Mouse (Mus musculus) brain, embryonic 18.5 days (tissue): Measurements from ENCODE around the gene Apom.
A peak's percentile ranks its signal among the peaks of the same experiment; 100 is the strongest.

ENCODE experiments used
- DNase-seq: peaks from one replicate; pipeline ENCODE4 v3.0.0-alpha.2; 2012; ENCODE audit warnings: low read depth, low spot score

The Apom gene

DNA sequence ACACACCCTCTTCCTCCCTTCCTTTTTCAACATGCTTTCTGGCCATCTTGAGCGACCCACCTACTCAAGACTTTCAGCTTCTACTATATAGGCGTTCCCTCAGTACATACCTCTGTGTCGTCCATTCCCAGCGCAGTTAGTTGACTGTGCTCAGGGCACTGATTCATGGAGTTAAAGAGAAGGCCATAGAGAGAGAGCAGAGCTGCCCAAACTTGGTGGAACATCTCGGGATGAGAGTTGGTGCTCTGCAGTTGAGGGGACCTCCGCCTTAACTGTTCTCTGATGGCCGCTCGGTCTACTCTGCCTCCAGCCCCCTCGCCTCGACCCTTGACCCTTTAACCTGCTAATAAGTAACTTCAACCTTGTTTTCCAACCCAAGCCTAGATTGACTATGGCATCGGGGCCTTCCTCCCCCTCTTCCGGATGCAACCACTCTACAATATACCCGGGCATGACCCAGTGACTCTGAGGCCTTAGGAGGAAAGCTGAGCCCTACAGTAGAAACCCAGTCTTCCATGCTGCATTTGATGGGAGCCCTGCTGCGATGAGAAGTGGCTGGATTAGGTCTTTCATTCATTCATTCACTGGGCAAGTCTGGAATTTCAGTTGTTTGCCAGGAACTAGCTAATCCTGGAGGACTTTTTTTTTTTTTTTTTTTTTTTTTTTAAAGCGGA is at the start of gene Apom:
TSS of gene Apom (minus strand) at position 551 of the 674 bp plus-strand sequence.
- DNase-seq, result no peak

GRCm38 (mm10) chr17:35180093-35180492 is 48.2 kb upstream of the Apom start:
- DNase-seq, result no peak

DNA sequence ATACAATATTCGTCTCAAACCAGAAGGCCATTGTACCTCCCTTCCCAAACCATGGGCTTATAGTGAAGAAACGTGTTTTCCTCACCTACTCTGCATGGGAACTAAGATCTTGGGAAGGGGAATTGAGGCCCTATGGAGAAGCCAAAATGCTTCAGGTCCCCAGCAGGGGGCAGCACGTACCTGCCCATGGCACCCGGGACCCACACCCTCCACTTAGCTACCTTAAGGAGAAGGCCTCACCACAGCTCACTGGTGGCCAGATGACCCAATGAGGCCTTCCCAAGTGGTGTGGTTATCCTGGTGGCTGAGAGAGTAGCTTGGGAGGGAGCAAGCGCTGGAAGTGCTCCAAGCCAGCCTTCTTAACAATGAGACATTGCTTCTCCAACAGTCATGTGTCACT is 46.7 kb upstream of the Apom start:
- DNase-seq, result no peak

- DNase-seq, result no peak
Observed at GRCm38 (mm10) chr17:35175968-35176367, 44.1 kb upstream of the Apom start, which contains the start of gene Aif1. Aif1 (minus strand) TSS chr17:35176068.

GRCm38 (mm10) chr17:35175382-35175781 is 43.5 kb upstream of the Apom start:
- no peak for DNase-seq

DNA sequence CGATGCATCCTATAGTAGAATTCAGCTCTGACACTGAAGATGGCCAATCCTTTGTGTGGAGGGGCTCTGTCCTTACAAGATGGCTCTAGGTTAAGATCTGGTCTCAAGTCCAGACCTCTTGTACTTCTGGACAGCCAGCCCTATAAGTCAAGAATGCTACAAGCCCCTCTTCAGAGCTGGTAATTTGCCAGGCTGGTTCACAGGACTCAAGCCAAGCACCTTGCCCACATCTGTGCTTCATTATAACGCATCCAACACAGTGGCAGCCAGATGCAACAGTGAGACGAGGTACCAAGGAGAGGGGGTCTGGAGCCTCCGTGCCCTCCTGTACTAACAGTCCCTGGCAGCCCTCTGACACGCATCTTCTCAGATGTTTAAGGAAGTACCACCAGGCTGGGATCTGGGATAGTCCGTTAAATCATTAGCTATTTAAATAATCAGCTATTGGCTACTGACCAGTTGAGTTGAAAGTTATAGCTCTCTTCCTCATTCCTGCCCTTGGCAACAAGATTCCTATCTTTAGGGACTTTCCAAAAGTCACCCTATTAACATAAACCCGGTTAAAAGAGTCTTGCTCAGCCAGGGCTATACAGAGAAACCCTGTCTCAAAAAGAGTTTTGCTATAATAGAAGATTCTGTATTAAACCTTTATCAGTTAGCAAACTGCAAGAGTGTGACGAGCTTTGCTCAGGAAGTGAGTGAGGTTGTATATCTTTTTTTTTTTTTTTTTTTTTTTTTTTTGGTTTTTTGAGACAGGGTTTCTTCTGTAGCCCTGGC is 42.5 kb upstream of the Apom start:
- no peak for DNase-seq

DNA sequence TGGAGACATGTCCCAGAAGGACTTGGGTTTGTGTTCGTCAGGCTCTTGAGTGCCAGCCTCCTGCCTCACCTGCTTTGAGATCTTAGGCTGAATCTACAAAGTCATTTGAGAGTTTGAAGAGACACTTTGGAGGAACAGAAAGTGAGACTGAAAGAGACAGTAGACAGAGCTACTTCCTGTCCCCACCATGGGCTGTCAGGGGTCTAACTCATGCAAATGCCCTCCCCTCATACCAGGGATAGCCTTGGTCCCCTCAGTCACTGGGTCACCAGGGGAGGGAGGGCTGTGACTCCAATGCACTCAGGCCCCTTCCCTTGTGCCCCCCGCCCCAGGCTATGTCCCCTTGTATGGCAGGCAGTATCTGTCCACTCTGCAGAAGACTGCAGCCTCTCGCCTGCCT is 41.5 kb upstream of the Apom start:
- no peak for DNase-seq

DNA sequence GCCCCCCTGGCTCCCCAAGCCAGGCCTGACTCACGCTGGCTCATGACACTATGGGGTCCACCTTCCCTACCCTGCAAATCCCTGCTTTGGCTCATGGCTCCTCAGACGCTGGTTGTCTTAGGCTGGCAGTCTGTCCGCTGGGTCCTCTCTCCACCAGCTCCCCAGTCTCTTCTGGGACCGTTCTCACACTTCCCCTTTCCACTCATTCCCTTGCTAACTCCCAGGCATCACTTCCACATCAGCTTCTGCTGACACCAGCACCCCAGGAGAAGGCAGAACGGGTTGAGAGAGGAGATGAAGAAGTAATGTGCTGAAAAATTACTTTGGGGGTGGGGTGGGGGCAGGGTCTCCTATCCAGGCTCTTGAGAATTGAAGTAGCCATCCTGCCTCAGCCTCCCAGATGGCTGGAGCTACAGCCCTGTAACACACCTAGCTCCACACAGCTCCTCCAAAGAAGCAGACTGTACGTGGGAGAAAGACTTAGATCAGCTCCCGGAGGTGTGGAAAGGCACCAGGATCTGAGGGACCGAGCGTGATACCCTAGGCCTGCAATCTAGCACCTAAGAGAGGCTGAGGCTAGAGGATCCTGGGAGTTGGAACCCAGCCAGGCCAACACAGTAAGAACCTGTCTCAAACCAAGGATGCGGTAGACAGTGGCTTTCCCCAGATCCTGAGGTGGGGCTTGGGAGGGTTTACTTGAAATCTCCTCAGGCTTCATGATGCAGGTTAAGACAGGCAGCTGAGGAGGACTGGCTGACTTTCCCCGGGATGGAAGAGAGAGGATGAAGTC is 40.8 kb upstream of the Apom start:
- no peak for DNase-seq

GRCm38 (mm10) chr17:35168541-35169207 is 36.8 kb upstream of the Apom start:
- no peak for DNase-seq

DNA sequence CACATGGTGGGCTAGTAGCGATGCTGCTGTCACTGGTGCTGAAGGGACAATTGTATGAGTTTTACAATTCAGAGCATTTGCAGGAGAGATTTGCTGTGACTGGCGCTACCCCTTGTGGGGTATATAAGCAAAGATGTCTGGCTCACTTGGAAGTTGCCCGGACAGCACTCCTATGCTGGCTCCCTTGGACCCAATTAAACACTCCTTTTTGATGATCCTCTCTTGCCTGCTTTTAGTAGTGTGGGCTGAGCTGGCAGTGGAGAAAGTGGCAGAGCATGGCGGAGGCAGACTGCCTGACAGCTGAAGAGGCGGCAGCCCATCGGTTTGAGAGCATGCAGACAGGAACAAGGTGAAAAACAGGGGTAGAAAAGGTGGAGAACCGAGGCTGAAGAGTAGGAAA is 35.9 kb upstream of the Apom start:
- no peak for DNase-seq

DNA sequence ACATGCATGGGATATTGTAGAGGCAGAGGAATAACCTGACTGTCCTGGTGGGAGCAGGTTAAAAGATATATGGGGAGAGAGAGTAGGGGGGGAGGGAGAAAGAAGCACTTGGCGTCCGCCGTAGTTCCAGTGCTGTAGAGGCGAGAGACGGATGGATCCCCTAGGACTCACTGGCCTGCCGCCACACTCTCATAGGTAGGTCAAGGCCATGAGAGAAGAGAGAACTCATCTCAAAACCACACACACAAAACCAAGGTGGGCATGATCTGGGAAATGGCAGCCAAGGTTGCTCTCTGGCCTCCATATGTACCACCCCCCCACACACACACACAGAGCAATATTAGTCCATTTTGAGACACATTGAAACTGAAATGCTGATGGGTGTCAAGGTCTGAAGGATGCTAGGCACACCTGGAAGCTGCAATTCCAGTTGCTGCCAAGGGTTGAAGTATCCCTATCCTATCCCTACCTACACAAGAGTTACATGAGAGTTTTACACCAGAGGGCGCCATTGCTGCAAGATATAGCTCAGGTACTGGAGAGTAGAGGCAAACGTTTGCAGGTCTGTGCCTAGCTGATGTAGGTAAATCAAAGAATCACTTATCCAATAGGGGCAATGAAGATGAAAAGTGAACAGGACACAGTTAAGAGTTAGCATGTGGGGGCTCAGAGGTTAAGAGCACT is 34.6 kb upstream of the Apom start:
- DNase-seq, result peak; percentile 63

GRCm38 (mm10) chr17:35165451-35166155 is 33.8 kb upstream of the Apom start:
- no peak for DNase-seq

DNA sequence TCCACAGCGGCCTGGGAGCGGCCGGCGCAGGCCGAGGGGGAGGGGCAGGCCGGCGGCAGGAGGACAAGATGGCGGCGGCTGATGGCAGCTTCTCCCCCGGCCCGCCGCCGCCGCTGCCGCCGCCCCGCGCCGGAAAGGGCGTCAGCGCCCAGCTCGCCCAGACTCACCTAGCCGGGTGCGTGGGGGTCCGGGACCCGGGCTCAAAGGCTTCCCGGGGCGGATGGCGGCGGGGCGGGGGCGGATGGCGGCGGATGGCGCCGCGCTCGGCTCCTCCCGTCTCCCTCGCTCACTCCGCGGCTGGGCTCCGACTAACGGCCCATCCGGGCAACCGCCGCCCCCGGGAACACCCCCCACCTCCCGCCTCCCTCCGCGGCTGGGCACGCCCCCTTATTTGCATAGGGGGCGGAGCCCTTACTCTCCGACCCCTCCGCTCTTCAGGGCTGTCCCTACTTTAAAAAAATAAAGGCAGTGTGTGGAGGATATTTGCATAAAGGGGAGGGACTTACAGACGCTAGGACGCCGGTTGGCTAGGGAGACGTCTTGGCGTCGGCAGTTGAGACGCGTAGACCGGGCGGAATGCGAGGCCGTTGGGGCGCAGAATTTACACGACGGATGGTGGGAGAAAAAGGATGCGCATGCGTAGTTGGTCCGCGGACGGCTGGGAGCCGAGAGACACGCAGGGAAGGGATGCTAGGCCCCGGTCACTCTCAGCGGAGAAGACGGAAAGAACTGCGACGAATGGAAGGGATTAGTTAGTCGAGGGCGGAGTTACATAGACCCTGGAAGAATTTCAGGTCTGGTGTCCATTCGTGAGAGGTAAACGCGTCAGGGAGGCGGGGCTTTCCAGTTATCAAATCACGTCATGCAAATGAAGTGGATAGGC is 33.0 kb upstream of the Apom start, which contains the start of gene Prrc2a:
TSS of gene Prrc2a (minus strand) at position 330 of the 883 bp plus-strand sequence.
- DNase-seq, result peak; percentile 99

DNA sequence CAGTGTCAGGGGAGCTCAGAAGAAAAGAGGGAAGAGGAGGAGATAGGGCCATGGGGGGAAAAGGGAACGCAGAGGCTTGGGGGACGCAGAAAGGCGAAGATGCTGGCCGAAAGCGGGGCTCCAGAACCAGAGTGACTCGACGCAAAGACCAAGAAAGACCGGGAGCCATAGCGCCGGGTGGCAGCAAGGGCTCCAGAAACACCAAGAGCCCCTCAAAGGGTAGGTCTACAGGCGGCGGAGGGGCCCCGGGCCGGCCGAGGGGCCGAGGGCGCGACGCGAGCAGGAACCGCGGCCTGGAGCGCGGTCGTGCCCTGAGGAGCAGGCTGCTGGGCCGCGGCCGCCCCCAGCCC is 32.3 kb upstream of the Apom start:
- DNase-seq, result no peak

DNA sequence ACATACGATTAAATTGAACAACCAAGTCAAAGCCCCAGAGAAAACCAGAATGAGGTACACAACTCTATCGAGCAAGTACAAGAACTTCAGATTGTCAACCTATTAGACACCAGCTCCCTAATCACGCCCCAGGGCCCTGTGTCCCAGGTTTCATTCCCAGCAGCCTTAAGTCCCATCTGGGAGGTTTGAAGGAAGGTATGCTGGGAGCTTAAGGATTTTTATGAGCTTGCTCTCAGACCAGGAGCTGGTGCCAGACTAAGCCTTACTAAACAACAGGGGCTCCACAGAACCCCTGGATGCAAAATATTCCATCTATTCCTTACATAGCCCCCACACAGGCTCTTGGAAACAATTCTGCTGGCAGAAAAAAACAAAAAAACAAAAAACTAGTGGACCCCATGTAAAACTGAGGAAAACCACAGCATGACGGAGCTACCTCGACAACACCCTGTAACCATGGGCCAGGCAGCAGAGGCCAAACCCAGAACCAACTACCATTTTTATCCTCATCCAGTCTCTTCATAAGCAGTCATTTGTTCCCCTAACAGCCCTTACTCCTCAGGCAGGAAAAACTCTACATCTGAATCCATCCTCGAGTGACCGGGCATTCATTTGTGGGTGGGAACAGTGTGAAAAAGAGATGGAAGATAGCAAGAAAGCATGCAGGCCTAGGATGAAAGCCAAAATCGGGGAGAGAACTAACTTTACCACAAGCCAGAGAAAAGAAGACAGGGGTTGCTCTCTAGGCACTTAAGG is 31.7 kb upstream of the Apom start:
- no peak for DNase-seq

GRCm38 (mm10) chr17:35162730-35163129 is 30.9 kb upstream of the Apom start:
- DNase-seq, result no peak

GRCm38 (mm10) chr17:35162121-35162520 is 30.3 kb upstream of the Apom start:
- no peak for DNase-seq

GRCm38 (mm10) chr17:35161421-35161820 is 29.6 kb upstream of the Apom start:
- DNase-seq, result no peak

DNA sequence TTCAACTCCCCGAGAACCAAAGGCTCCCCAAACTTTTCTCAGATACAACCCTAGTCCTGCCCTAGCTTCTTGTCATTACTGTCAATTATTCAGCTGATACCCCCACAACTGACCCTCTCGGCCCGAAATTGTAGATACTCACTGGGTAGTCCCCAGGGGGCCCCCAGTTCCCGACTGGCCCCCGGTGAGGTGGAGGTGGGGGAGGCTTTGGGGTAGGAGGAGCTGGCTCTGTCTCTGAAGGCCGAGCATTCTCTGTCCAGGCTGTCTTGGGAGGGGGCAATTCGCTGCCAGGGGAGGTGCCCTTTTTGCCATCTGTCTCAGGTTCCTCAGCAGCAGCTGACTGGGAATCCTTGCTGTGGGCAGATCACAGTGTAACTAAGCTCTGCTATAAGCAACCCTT is 27.8 kb upstream of the Apom start:
- DNase-seq, result no peak
